8 mouse cellular contexts compared by ENCODE assay signal in genomic region chr15:102405489-102406195, GRCm38 (mm10). TPM values are rescaled to one million over a fixed set of nuclear protein-coding genes. Genes with fewer than 3 reads are reported as not detected.
DNase-seq lines count a peak whose midpoint lies in the region; ATAC-seq and TF ChIP-seq lines count a peak whose summit lies in the region.

Gene Sp1, plus strand, starts transcription at chr15:102406143.

- TF ChIP-seq EP300 in MEL (IDR thresholded peaks at IDR 0.05; ENCODE audit: low read depth in 1 of 2, low read length in 2 of 2) = no peak

- DNase-seq in MEL (ENCODE audit: low read depth, low spot score) = peak; percentile 100
- peak; percentile 99 to 100 for DNase-seq in cerebellum, adult 2 months
- peak; percentile 99 for DNase-seq in forebrain, postnatal 0 days
- DNase-seq in heart, postnatal 4 days = peak; percentile 98
- peak; percentile 100 for DNase-seq in layer of hippocampus, adult 8-10 months (ENCODE audit: low spot score in 2 of 2)
- DNase-seq in ovary, adult 18-20 months (ENCODE audit: low spot score) = peak; percentile 100
- peak; percentile 100 for DNase-seq in thymus, postnatal 0 days (ENCODE audit: low spot score)

- H3K4me1 ChIP-seq in MEL (ENCODE audit: control insufficient read depth in 1 of 2, insufficient read depth in 2 of 2, low read length in 2 of 2) = peaks cover 4 to 22% of the 10 kb centered on the region in 2 experiments
- peaks cover 17% of the 10 kb centered on the region for H3K4me1 ChIP-seq in cerebellum, adult 2 months (ENCODE audit: control insufficient read depth, insufficient read depth, low read length)
- H3K4me1 ChIP-seq in forebrain, postnatal 0 days (ENCODE audit: insufficient read depth) = peaks cover 21% of the 10 kb centered on the region
- peaks cover 40% of the 10 kb centered on the region for H3K4me1 ChIP-seq in lung, embryonic 15.5 days

- H3K4me3 ChIP-seq in MEL (ENCODE audit: control insufficient read depth in 1 of 2, insufficient read depth in 1 of 2, low read depth in 2 of 2, low read length in 2 of 2) = peak within 1 kb of the TSS; percentile 62 to 68
- H3K4me3 ChIP-seq in cerebellum, adult 2 months (replicated peaks; ENCODE audit: insufficient read depth, low read depth, low read length) = peak within 1 kb of the TSS; percentile 70
- H3K4me3 ChIP-seq in forebrain, postnatal 0 days (ENCODE audit: low read depth, low read length) = peak within 1 kb of the TSS; percentile 93
- H3K4me3 ChIP-seq in lung, embryonic 15.5 days = peak within 1 kb of the TSS; percentile 70

- peaks cover 30% of the 10 kb centered on the region for H3K79me2 ChIP-seq in MEL (ENCODE audit: control insufficient read depth, insufficient read depth, low read length, poor library complexity)

- under 1% methylated on average over 38 of the region's 38 CpGs for WGBS in cerebellum, adult 2 months
- WGBS in forebrain, postnatal 0 days = 0% methylated on average over 38 of the region's 38 CpGs
- under 1% methylated on average over 38 of the region's 38 CpGs for WGBS in lung, embryonic 15.5 days

- no peak for TF ChIP-seq CTCF in MEL (IDR thresholded peaks at IDR 0.05 in 2 of 3, conservative IDR thresholded peaks at IDR 0.05 in 1 of 3; ENCODE audit: control insufficient read depth in 1 of 3, insufficient read depth in 1 of 3, low read depth in 2 of 3, low read length in 3 of 3, poor library complexity in 1 of 3, severe bottlenecking in 1 of 3)
- no peak for TF ChIP-seq CTCF in cerebellum, adult 2 months (IDR thresholded peaks at IDR 0.05; ENCODE audit: borderline replicate concordance, insufficient read depth, low read depth, low read length)
- TF ChIP-seq CTCF in forebrain, postnatal 0 days (IDR thresholded peaks at IDR 0.05; ENCODE audit: low read depth) = no peak; the same call in 1 of the 2 replicates

- peak within 1 kb of the TSS; percentile 59 for H3K4me2 ChIP-seq in forebrain, postnatal 0 days (ENCODE audit: low read depth)
- peak within 1 kb of the TSS; percentile 70 for H3K4me2 ChIP-seq in lung, embryonic 15.5 days

- H3K36me3 ChIP-seq in MEL (ENCODE audit: control insufficient read depth in 1 of 2, insufficient read depth in 2 of 2, low read length in 2 of 2) = peaks cover 8 to 36% of the 10 kb centered on the region in 2 experiments
- peaks cover 23% of the 10 kb centered on the region for H3K36me3 ChIP-seq in forebrain, postnatal 0 days (ENCODE audit: insufficient read depth)
- H3K36me3 ChIP-seq in lung, embryonic 15.5 days = peaks cover 28% of the 10 kb centered on the region

- TF ChIP-seq RAD21 in MEL (IDR thresholded peaks at IDR 0.05; ENCODE audit: low read depth, low read length) = no peak

- H3K9me3 ChIP-seq in MEL (replicated peaks; ENCODE audit: insufficient read depth, low read length) = no peaks in the 10 kb centered on the region
- no peaks in the 10 kb centered on the region for H3K9me3 ChIP-seq in forebrain, postnatal 0 days (ENCODE audit: low read length)
- H3K9me3 ChIP-seq in lung, embryonic 15.5 days = no peaks in the 10 kb centered on the region

- no peaks in the 10 kb centered on the region for H3K27me3 ChIP-seq in MEL (ENCODE audit: control insufficient read depth in 1 of 2, insufficient read depth in 2 of 2, low read length in 2 of 2)
- H3K27me3 ChIP-seq in cerebellum, adult 2 months (ENCODE audit: control insufficient read depth, insufficient read depth, low read length) = no peaks in the 10 kb centered on the region
- no peaks in the 10 kb centered on the region for H3K27me3 ChIP-seq in forebrain, postnatal 0 days (ENCODE audit: insufficient read depth, low read length)
- H3K27me3 ChIP-seq in lung, embryonic 15.5 days = no peaks in the 10 kb centered on the region

- peak within 1 kb of the TSS; percentile 94 for H3K27ac ChIP-seq in MEL (ENCODE audit: control insufficient read depth, low read depth, low read length)
- peak within 1 kb of the TSS; percentile 97 for H3K27ac ChIP-seq in cerebellum, adult 2 months (ENCODE audit: insufficient read depth, low read length)
- peak within 1 kb of the TSS; percentile 99 for H3K27ac ChIP-seq in forebrain, postnatal 0 days (ENCODE audit: low read depth, low read length)
- peak within 1 kb of the TSS; percentile 100 for H3K27ac ChIP-seq in lung, embryonic 15.5 days

- peak within 1 kb of the TSS; percentile 87 for H3K9ac ChIP-seq in MEL (ENCODE audit: control insufficient read depth, low read depth, low read length, poor library complexity, severe bottlenecking)
- H3K9ac ChIP-seq in forebrain, postnatal 0 days = peak within 1 kb of the TSS; percentile 84
- H3K9ac ChIP-seq in lung, embryonic 15.5 days = peak within 1 kb of the TSS; percentile 87

- ATAC-seq in forebrain, postnatal 0 days = peak; percentile 95
- peak; percentile 96 for ATAC-seq in lung, embryonic 15.5 days (ENCODE audit: borderline replicate concordance, extremely low read depth, low FRiP score, low TSS enrichment)

- TF ChIP-seq POLR2A in MEL (IDR thresholded peaks at IDR 0.05; ENCODE audit: control insufficient read depth in 1 of 2, insufficient read depth in 1 of 2, low read depth in 1 of 2, low read length in 2 of 2, poor library complexity in 1 of 2) = peak in 1 of 2 experiments; percentile 99; a peak in 2 of 4 replicates
- peak; percentile 98 for TF ChIP-seq POLR2A in cerebellum, adult 2 months (IDR thresholded peaks at IDR 0.05; ENCODE audit: borderline replicate concordance, insufficient read depth, low read length)

TF ChIP-seq in MEL, 35 proteins besides CTCF, POLR2A, EP300 and RAD21:
- TF ChIP-seq E2F4 (IDR thresholded peaks at IDR 0.05; ENCODE audit: borderline replicate concordance, low read depth, low read length) (peak; percentile 86), POLR2AphosphoS2 (IDR thresholded peaks at IDR 0.05; ENCODE audit: low read length) (peak; percentile 91), JUND (IDR thresholded peaks at IDR 0.05; ENCODE audit: low read depth, low read length) (peak; percentile 75; the same call in 1 of the 2 replicates), NELFE (IDR thresholded peaks at IDR 0.05; ENCODE audit: low read depth, low read length) (peak; percentile 96), TAL1 (IDR thresholded peaks at IDR 0.05; ENCODE audit: low read length) (no peak), ZNF384 (IDR thresholded peaks at IDR 0.05; ENCODE audit: low read depth, low read length) (no peak), SIN3A (IDR thresholded peaks at IDR 0.05; ENCODE audit: low read length) (peak; percentile 51; the same call in 1 of the 2 replicates), MEF2A (IDR thresholded peaks at IDR 0.05; ENCODE audit: extremely low read depth, insufficient replicate concordance, low read depth, low read length, poor library complexity, severe bottlenecking) (no peak), KAT2A (conservative IDR thresholded peaks at IDR 0.05; ENCODE audit: low read depth, low read length) (peak; percentile 68), CHD2 (IDR thresholded peaks at IDR 0.05; ENCODE audit: low read length) (peak; percentile 96), MYB (IDR thresholded peaks at IDR 0.05; ENCODE audit: low read depth, low read length) (no peak), MAZ (IDR thresholded peaks at IDR 0.05; ENCODE audit: low read depth, low read length) (peak; percentile 8; the same call in 1 of the 2 replicates), TBP (IDR thresholded peaks at IDR 0.05; ENCODE audit: low read depth, low read length) (peak; percentile 88), SMC3 (IDR thresholded peaks at IDR 0.05; ENCODE audit: low read depth, low read length) (no peak), ELF1 (IDR thresholded peaks at IDR 0.05; ENCODE audit: low read depth, low read length) (peak; percentile 86), TCF12 (IDR thresholded peaks at IDR 0.05; ENCODE audit: low read depth, low read length) (peak; percentile 67; the same call in 1 of the 2 replicates), NRF1 (IDR thresholded peaks at IDR 0.05; ENCODE audit: insufficient read depth, low read depth, low read length, poor library complexity, severe bottlenecking) (peak; percentile 56), HCFC1 (IDR thresholded peaks at IDR 0.05; ENCODE audit: low read depth, low read length) (peak; percentile 85), MYC (IDR thresholded peaks at IDR 0.05; ENCODE audit: low read depth, low read length) (peak; percentile 94), MAX (IDR thresholded peaks at IDR 0.05; ENCODE audit: low read length) (peak; percentile 90)

RNA-seq across cellular contexts. Expression of gene Sp1, which starts in this region (rescaled TPM):
- total RNA-seq in MEL (2012; rRNA removed) = 16.3 and 22.0 TPM in 2 replicates
- polyA plus RNA-seq in MEL (2012; ENCODE audit: insufficient read depth in 1 of 2, insufficient read length in 2 of 2, low read depth in 1 of 2, low replicate concordance in 2 of 2, missing spikeins in 1 of 2) = 10 to 100 TPM; 47.2 to 92.3 TPM
- polyA plus RNA-seq in cerebellum, adult 2 months (2012; rRNA removed) = 12.6 and 14.1 TPM in 2 replicates
- 16.4 and 22.5 TPM in 2 replicates for total RNA-seq in forebrain, postnatal 0 days (2014; rRNA removed)
- polyA plus RNA-seq in forebrain, postnatal 0 days (2015; fragmentation: Nextera tagmentation; extraction: Ambion mirVana) = 2.0 and 2.6 TPM in 2 replicates
- total RNA-seq in heart, postnatal 4 days (2021) = 10 to 100 TPM; 55.5 to 74.3 TPM
- 10 to 100 TPM; 27.4 to 30.1 (median 28.8) TPM for total RNA-seq in layer of hippocampus, adult 8-10 months (2022)
- 10.6 TPM in 2 replicates for polyA plus RNA-seq in lung, embryonic 15.5 days (2015; fragmentation: Nextera tagmentation; extraction: Ambion mirVana)
- 9.7 and 10.9 TPM in 2 replicates for polyA plus RNA-seq in thymus, postnatal 0 days (2015; fragmentation: Nextera tagmentation; extraction: Ambion mirVana)

Comparison
In these comparisons a context has a peak if more than half of its experiments do, and no peak if none do; other contexts are left out.
1. Peak in every context shown above with its lines: DNase-seq, ATAC-seq, H3K4me3 ChIP-seq and H3K27ac ChIP-seq.